Mouse (Mus musculus): ENCODE measurements around the gene Tsc22d3. TPM values are rescaled to one million over a fixed set of nuclear protein-coding genes. Genes with fewer than 3 reads are reported as not detected.
A peak's percentile ranks its signal among the peaks of the same experiment; 100 is the strongest.

Gene Tsc22d3
- total and polyA plus RNA-seq, 3 experiments, result 8.4 to 32.8 (median 15.2) TPM

- TF ChIP-seq SIN3A (IDR thresholded peaks at IDR 0.05; ENCODE audit: low read length), result peak; percentile 70
- TF ChIP-seq IRF4 (IDR thresholded peaks at IDR 0.05; ENCODE audit: low read depth, low read length), result peak; percentile 55
- no peak for TF ChIP-seq RCOR1 (conservative IDR thresholded peaks at IDR 0.05; ENCODE audit: low read depth, low read length)
- no peak for TF ChIP-seq USF1 (IDR thresholded peaks at IDR 0.05; ENCODE audit: low read depth, low read length)
- peak; percentile 62 for TF ChIP-seq RAD21 (IDR thresholded peaks at IDR 0.05; ENCODE audit: low read depth, low read length)
- 0 out of 2 replicates have a peak, but pooled peaks have one; percentile 7 for TF ChIP-seq MEF2A (IDR thresholded peaks at IDR 0.05; ENCODE audit: borderline replicate concordance, low read depth, low read length)
- TF ChIP-seq MAX (IDR thresholded peaks at IDR 0.05; ENCODE audit: low read length), result peak; percentile 87
- 0 out of 2 replicates have a peak, but pooled peaks have one; percentile 34 for TF ChIP-seq MAZ (IDR thresholded peaks at IDR 0.05; ENCODE audit: low read depth, low read length)
- TF ChIP-seq NELFE (IDR thresholded peaks at IDR 0.05; ENCODE audit: low read depth, low read length), result no peak
- no peak for TF ChIP-seq UBTF (IDR thresholded peaks at IDR 0.05; ENCODE audit: low read depth, low read length)
- no peak; the same call in 1 of the 2 replicates for TF ChIP-seq ETS1 (conservative IDR thresholded peaks at IDR 0.05; ENCODE audit: low read depth, low read length)
These were observed 55.7 kb downstream of the Tsc22d3 start (continued) for GRCm38 (mm10) chrX:140544737-140545136.

- peak; percentile 90 for DNase-seq (ENCODE audit: extremely low read depth)
- H3K9ac ChIP-seq (ENCODE audit: insufficient read depth, low read depth), result peak overlapping the region; percentile 96
- dilution Hi-C loops (cut with MboI; ENCODE audit: extremely low pct_ligation_motif_present, extremely low pct_unique_long_range_greater_than_20kb, low sequenced_read_pairs), result no loop called here
- peak overlapping the region; percentile 64 for H3K4me2 ChIP-seq (ENCODE audit: insufficient read depth, low read depth, poor library complexity, severe bottlenecking)
- peak overlapping the region; percentile 82 for H3K27ac ChIP-seq (ENCODE audit: insufficient read depth, low read depth)
- peak overlapping the region; percentile 62 to 77 (median 70) for H3K4me3 ChIP-seq (replicated peaks in 1 of 3; ENCODE audit: low read depth in 2 of 3, low read length in 2 of 3, poor library complexity in 1 of 3)
- H3K9me3 ChIP-seq (replicated peaks; ENCODE audit: low read length), result no peaks in the 10 kb centered on the region
- H3K4me1 ChIP-seq (ENCODE audit: control insufficient read depth in 1 of 2, insufficient read depth in 2 of 2), result peaks cover 8 to 62% of the 10 kb centered on the region in 2 experiments; a peak in 3 of 4 replicates
- in situ Hi-C loops (cut with MboI; ENCODE audit: low pct_ligation_motif_present, low pct_unique_long_range_greater_than_20kb, low sequenced_read_pairs), result no loop called here
- H3K79me2 ChIP-seq (replicated peaks; ENCODE audit: control insufficient read depth, extremely low read depth, insufficient read depth, poor library complexity, severe bottlenecking), result peaks cover 8% of the 10 kb centered on the region
- no peaks in the 10 kb centered on the region for H3K27me3 ChIP-seq (replicated peaks)
- H3K36me3 ChIP-seq (replicated peaks in 1 of 2; ENCODE audit: control insufficient read depth in 1 of 2, insufficient read depth in 1 of 2, low read length in 1 of 2), result peaks cover 4 to 5% of the 10 kb centered on the region in 2 experiments
- TF ChIP-seq RCOR1 (conservative IDR thresholded peaks at IDR 0.05; ENCODE audit: low read depth, low read length) (no peak), MAX (IDR thresholded peaks at IDR 0.05; ENCODE audit: low read length) (no peak), MEF2A (IDR thresholded peaks at IDR 0.05; ENCODE audit: borderline replicate concordance, low read depth, low read length) (peak; percentile 81), CTCF (conservative IDR thresholded peaks at IDR 0.05 in 1 of 2, IDR thresholded peaks at IDR 0.05 in 1 of 2; ENCODE audit: low read depth in 2 of 2, low read length in 2 of 2) (0 out of 4 replicates have a peak, but pooled peaks of 1 of the 2 experiments have one; percentile 7), CHD1 (IDR thresholded peaks at IDR 0.05; ENCODE audit: low read depth, low read length) (no peak), POLR2AphosphoS2 (IDR thresholded peaks at IDR 0.05; ENCODE audit: low read depth, low read length) (peak; percentile 48; the same call in 1 of the 2 replicates), USF2 (conservative IDR thresholded peaks at IDR 0.05; ENCODE audit: low read depth, low read length) (peak; percentile 55), NELFE (IDR thresholded peaks at IDR 0.05; ENCODE audit: low read depth, low read length) (peak; percentile 87), POLR2A (IDR thresholded peaks at IDR 0.05; ENCODE audit: low read depth, low read length) (peak; percentile 96), ZMIZ1 (IDR thresholded peaks at IDR 0.05; ENCODE audit: low read depth, low read length) (peak; percentile 95), ETS1 (conservative IDR thresholded peaks at IDR 0.05; ENCODE audit: low read depth, low read length) (peak; percentile 61), USF1 (IDR thresholded peaks at IDR 0.05; ENCODE audit: low read depth, low read length) (peak; percentile 65), BHLHE40 (IDR thresholded peaks at IDR 0.05; ENCODE audit: low read depth, low read length) (peak; percentile 54), TCF12 (IDR thresholded peaks at IDR 0.05; ENCODE audit: low read depth, low read length) (0 out of 2 replicates have a peak, but pooled peaks have one; percentile 49), ZKSCAN1 (IDR thresholded peaks at IDR 0.05; ENCODE audit: borderline replicate concordance, low read depth, low read length) (no peak), TBP (conservative IDR thresholded peaks at IDR 0.05; ENCODE audit: low read depth, low read length) (peak; percentile 98)
These were observed 57.4 kb downstream of the Tsc22d3 start for GRCm38 (mm10) chrX:140542938-140543673.

All from CH12.LX (cell line).